Mouse (Mus musculus) limb, embryonic 15.5 days (tissue): ENCODE data around the gene Dnaja3. TPM values are rescaled to one million over a fixed set of nuclear protein-coding genes. Genes with fewer than 3 reads are reported as not detected.

Experiments
- ATAC-seq: fragments of 200-750 bp; cut with Nextera tagmentation; 2 replicates; pipeline ENCODE4 v1.8.0; 2017; ENCODE audit warnings: low read depth, moderate TSS enrichment; ENCODE audit not compliant: insufficient number of reproducible peaks, low FRiP score, low TSS enrichment
- H3K27ac ChIP-seq: fragments of 300-500 bp; sonication (generic); 2 replicates; pipeline ENCODE4 v1.5.1; 2015; ENCODE audit warnings: moderate library complexity, mild to moderate bottlenecking, inconsistent platforms
- H3K27me3 ChIP-seq: fragments of 300-500 bp; sonication (generic); 2 replicates; pipeline ENCODE4 v1.6.1; 2015; ENCODE audit warnings: inconsistent platforms
- H3K36me3 ChIP-seq: fragments of 300-500 bp; sonication (generic); 2 replicates; pipeline ENCODE4 v1.6.1; 2015; ENCODE audit warnings: inconsistent platforms
- H3K4me1 ChIP-seq: fragments of 300-500 bp; sonication (generic); 2 replicates; pipeline ENCODE4 v1.6.1; 2015; ENCODE audit warnings: inconsistent platforms
- H3K4me2 ChIP-seq: fragments of 300-500 bp; sonication (generic); 2 replicates; pipeline ENCODE4 v1.6.1; 2015; ENCODE audit warnings: mild to moderate bottlenecking, inconsistent platforms
- H3K4me3 ChIP-seq: fragments of 300-500 bp; sonication (generic); 2 replicates; pipeline ENCODE4 v1.5.1; 2015; ENCODE audit warnings: mild to moderate bottlenecking, inconsistent platforms
- H3K9ac ChIP-seq: fragments of 300-500 bp; sonication (generic); 2 replicates; pipeline ENCODE4 v1.6.1; 2015; ENCODE audit warnings: inconsistent platforms
- H3K9me3 ChIP-seq: fragments of 300-500 bp; sonication (generic); 2 replicates; pipeline ENCODE4 v1.6.1; 2016; ENCODE audit warnings: inconsistent platforms
- WGBS: fragments of 180-500 bp; shearing (Covaris S2); methylation state at CpG from one replicate; pipeline ENCODE4 v1.1.7; 2015; 5-methylcytosine and 5-hydroxymethylcytosine counted together
- polyA plus RNA-seq: library from polyadenylated mRNA; unstranded; fragments of >200 nt; fragmentation: Nextera tagmentation; extraction: Ambion mirVana; gene quantifications from 2 replicates; pipeline ENCODE4 v1.2.1, GENCODE M21; 2015

Gene Dnaja3
- polyA plus RNA-seq, 1 experiment from 2014 or later, result 60.5 TPM

- H3K9me3 ChIP-seq, result no peaks in the 10 kb centered on the region
- peak overlapping the region; percentile 91 for H3K27ac ChIP-seq
- no peaks in the 10 kb centered on the region for H3K27me3 ChIP-seq
- peaks cover 34% of the 10 kb centered on the region; the same call in 1 of the 2 replicates for H3K36me3 ChIP-seq
- H3K4me2 ChIP-seq, result no peak overlapping the region
- no peak overlapping the region for H3K4me3 ChIP-seq
- ATAC-seq, result no peak
- H3K4me1 ChIP-seq, result peaks cover 85% of the 10 kb centered on the region
- H3K9ac ChIP-seq, result no peak overlapping the region
- 36% methylated on average over 11 of the region's 11 CpGs for WGBS
These were observed 16.2 kb downstream of the Dnaja3 start for GRCm38 (mm10) chr16:4655764-4656570.

GRCm38 (mm10) chr16:4656571-4657081, 16.8 kb downstream of the Dnaja3 start:
- Histone ChIP-seq H3K9me3 (no peaks in the 10 kb centered on the region), H3K27me3 (no peaks in the 10 kb centered on the region), H3K4me2 (no peak overlapping the region), H3K4me1 (peaks cover 81% of the 10 kb centered on the region), H3K9ac (no peak overlapping the region), H3K27ac (peak overlapping the region; percentile 91), H3K36me3 (peaks cover 36% of the 10 kb centered on the region), H3K4me3 (no peak overlapping the region)
- WGBS, result 46% methylated on average over 9 of the region's 9 CpGs
- ATAC-seq, result no peak

DNA sequence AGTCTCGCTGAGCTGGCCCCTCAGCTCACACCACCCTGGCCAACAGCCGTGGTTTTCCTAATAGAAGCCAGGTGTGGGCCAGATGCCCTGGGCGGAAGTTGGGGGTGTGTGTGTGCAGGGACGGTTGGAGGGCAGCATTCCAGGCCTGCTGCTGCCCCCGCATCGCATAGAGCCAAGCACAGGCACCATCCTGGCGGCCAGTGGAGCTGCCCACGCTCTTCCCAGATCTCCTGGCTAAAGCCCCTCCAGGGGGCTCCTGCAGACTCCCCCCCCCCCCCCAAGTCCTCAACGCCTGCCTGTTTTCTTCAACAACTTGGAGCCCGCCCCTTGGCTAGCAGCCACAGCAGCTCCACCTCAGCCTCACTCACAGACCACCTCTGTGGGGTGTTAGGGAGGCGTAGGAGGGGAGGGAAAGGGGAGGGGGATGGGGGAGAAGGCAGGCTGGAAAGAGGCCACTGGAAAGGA, 19.0 kb downstream of the Dnaja3 start:
- Histone ChIP-seq H3K36me3 (peaks cover 28% of the 10 kb centered on the region), H3K27ac (peak overlapping the region; percentile 91), H3K9me3 (no peaks in the 10 kb centered on the region), H3K4me2 (peak overlapping the region; percentile 34), H3K9ac (no peak overlapping the region; the same call in 1 of the 2 replicates), H3K4me1 (peaks cover 60% of the 10 kb centered on the region), H3K27me3 (no peaks in the 10 kb centered on the region), H3K4me3 (no peak overlapping the region; the same call in 1 of the 2 replicates)
- ATAC-seq, result peak; percentile 91
- WGBS, result 18% methylated on average over 11 of the region's 11 CpGs

DNA sequence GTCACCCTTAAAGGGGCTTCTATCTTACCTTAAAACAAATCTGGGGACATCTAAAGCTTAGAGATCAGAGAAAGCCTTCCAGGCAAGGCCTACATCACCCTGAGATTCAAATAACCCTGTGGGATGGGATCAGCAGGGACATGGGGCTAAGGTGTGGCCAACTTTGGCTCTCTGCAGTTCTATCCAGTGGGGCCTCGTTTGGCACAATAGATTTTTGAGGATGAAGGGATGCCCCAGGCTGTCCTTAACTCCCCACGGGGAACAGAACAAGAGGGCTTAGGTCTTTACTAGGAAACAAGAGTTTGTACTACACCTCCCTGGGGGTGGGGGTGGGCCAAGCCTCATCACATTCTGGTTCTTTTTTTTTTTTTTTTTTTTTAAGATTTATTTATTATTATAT, 19.5 kb downstream of the Dnaja3 start:
- ATAC-seq, result no peak
- H3K4me2 ChIP-seq, result peak overlapping the region; percentile 34
- H3K9me3 ChIP-seq, result no peaks in the 10 kb centered on the region
- H3K27me3 ChIP-seq, result no peaks in the 10 kb centered on the region
- 11% methylated on average over 2 of the region's 2 CpGs for WGBS
- H3K4me1 ChIP-seq, result peaks cover 55% of the 10 kb centered on the region
- peak overlapping the region; percentile 91 for H3K27ac ChIP-seq
- H3K4me3 ChIP-seq, result peak overlapping the region; percentile 4; the same call in 1 of the 2 replicates
- peaks cover 26% of the 10 kb centered on the region for H3K36me3 ChIP-seq
- H3K9ac ChIP-seq, result no peak overlapping the region; the same call in 1 of the 2 replicates

GRCm38 (mm10) chr16:4661605-4662004, 21.8 kb downstream of the Dnaja3 start:
- Histone ChIP-seq H3K4me3 (no peak overlapping the region), H3K9me3 (no peaks in the 10 kb centered on the region), H3K9ac (no peak overlapping the region), H3K36me3 (peaks cover 27% of the 10 kb centered on the region), H3K4me1 (peaks cover 34% of the 10 kb centered on the region), H3K4me2 (no peak overlapping the region), H3K27ac (no peak overlapping the region), H3K27me3 (no peaks in the 10 kb centered on the region)
- no peak for ATAC-seq
- WGBS, result 67% methylated on average over 2 of the region's 2 CpGs

DNA sequence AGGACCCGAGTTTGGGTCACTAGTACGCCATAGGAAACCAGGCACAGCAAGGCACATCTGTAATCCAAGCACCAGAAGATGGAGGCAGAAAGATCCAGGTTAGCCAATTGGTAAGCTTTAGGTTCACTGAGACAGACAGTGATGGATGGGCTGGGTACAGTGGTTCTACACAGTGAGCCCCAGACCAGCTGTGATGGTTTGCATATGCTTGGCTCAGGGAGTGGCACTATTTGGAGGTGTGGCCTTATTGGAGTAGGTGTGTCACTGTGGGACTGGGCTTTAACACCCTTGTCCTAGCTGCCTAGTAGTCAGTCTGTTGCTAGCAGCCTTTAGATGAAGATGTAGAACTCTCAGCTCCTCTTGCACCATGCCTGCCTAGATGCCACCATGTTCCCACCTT, 24.0 kb downstream of the Dnaja3 start:
- no peak overlapping the region for H3K4me2 ChIP-seq
- H3K27ac ChIP-seq, result no peak overlapping the region
- peaks cover 37% of the 10 kb centered on the region for H3K36me3 ChIP-seq
- peaks cover 18% of the 10 kb centered on the region for H3K4me1 ChIP-seq
- no peak overlapping the region for H3K9ac ChIP-seq
- H3K4me3 ChIP-seq, result no peak overlapping the region
- WGBS, result 84% methylated on average over 2 of the region's 2 CpGs
- H3K27me3 ChIP-seq, result no peaks in the 10 kb centered on the region
- no peak for ATAC-seq
- no peaks in the 10 kb centered on the region for H3K9me3 ChIP-seq

DNA sequence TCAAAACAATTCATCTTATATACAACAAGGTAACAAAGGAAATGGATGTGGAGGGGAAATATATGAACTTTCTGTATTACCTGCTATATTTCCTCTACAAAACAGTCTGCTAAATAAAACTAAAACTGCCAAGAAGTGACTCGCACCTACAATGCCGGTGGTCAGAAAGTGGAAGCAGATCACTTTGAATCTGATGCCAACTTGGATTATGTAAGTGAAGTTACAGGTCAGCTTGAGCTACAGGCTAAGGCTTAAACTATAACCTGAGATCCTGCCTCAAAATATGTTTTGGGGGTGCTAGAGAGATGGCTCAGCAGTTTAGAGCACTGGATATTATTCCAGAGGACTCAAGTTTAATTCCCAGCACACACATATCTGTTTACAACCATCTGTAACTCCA, 25.9 kb downstream of the Dnaja3 start:
- ATAC-seq, result no peak
- Histone ChIP-seq H3K9ac (no peak overlapping the region), H3K27me3 (no peaks in the 10 kb centered on the region), H3K27ac (no peak overlapping the region), H3K4me1 (peaks cover 9% of the 10 kb centered on the region), H3K36me3 (peaks cover 50% of the 10 kb centered on the region), H3K9me3 (no peaks in the 10 kb centered on the region), H3K4me3 (no peak overlapping the region), H3K4me2 (no peak overlapping the region)
- 82% methylated on average over 2 of the region's 2 CpGs for WGBS

DNA sequence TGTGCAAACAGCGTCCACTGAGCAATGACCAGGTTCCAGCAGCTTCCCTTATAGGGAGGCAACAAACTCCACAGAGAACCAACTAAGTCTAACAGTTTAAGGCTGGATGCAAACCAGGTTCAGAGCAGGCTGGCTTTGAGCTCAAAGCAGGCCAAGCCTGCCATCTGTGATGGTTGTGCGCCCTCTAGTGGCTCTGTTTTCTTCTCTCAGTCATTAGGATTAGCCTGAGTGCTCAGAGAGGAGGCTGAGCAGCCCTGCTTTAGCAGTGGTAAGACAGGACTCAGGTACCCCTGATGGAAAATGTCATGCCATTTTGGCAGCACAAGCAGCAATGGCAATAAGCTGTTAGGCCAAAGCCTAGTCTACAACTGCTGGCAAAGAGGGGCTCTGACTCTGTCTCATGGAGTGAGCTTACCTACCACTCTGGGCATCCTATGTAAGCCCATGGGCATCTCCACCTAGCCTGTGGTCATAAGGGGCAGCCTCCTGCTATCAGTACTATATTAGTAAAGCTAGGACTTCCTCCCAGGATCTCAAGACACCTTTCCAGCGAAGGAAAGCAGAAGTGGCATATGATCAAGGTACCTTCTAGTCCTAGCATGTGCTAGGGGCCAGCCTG, 27.5 kb downstream of the Dnaja3 start:
- Histone ChIP-seq H3K4me2 (no peak overlapping the region), H3K9ac (no peak overlapping the region), H3K4me1 (peaks cover 5% of the 10 kb centered on the region), H3K36me3 (peaks cover 44% of the 10 kb centered on the region), H3K4me3 (no peak overlapping the region), H3K9me3 (no peaks in the 10 kb centered on the region), H3K27me3 (no peaks in the 10 kb centered on the region), H3K27ac (peak overlapping the region; percentile 35)
- peak; percentile 64; the same call in 1 of the 2 replicates for ATAC-seq
- 27% methylated on average over 3 of the region's 3 CpGs for WGBS

- H3K27me3 ChIP-seq, result no peaks in the 10 kb centered on the region
- no peak overlapping the region for H3K27ac ChIP-seq
- H3K9ac ChIP-seq, result no peak overlapping the region
- no peaks in the 10 kb centered on the region for H3K9me3 ChIP-seq
- WGBS, result 75% methylated on average over 5 of the region's 5 CpGs
- H3K4me1 ChIP-seq, result peaks cover 5% of the 10 kb centered on the region
- H3K4me3 ChIP-seq, result no peak overlapping the region
- H3K36me3 ChIP-seq, result peaks cover 50% of the 10 kb centered on the region
- no peak for ATAC-seq
- no peak overlapping the region for H3K4me2 ChIP-seq
These were observed 30.5 kb downstream of the Dnaja3 start for GRCm38 (mm10) chr16:4670317-4670716.

GRCm38 (mm10) chr16:4674091-4674490, 34.3 kb downstream of the Dnaja3 start:
- ATAC-seq, result no peak
- H3K27ac ChIP-seq, result no peak overlapping the region
- H3K4me3 ChIP-seq, result no peak overlapping the region
- H3K4me2 ChIP-seq, result no peak overlapping the region
- WGBS, result 85% methylated on average over 4 of the region's 4 CpGs
- no peaks in the 10 kb centered on the region for H3K27me3 ChIP-seq
- peaks cover 48% of the 10 kb centered on the region for H3K36me3 ChIP-seq
- H3K9ac ChIP-seq, result no peak overlapping the region
- H3K9me3 ChIP-seq, result no peaks in the 10 kb centered on the region
- H3K4me1 ChIP-seq, result peaks cover 9% of the 10 kb centered on the region

DNA sequence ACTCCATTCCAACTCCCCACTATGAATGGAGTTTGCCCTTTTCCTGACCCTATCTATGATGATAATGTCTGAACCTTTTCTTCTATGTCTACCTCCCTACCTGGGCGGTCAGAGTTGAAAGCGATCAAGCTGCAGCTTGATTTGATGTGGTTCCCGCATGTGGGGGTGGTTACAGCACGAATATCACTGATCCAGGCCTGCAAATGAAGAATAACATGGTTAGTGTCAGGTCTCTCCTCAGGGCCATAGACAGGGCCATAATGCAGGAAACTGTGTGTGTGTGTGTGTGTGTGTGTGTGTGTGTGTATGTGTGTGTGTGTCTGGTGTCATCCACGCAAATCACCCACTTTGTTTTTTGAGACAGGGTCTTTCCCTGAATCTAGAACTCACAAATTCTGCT, 37.0 kb downstream of the Dnaja3 start:
- Histone ChIP-seq H3K4me1 (peaks cover 12% of the 10 kb centered on the region), H3K9me3 (no peaks in the 10 kb centered on the region), H3K36me3 (peaks cover 34% of the 10 kb centered on the region), H3K4me3 (no peak overlapping the region), H3K27ac (no peak overlapping the region), H3K4me2 (no peak overlapping the region), H3K9ac (no peak overlapping the region), H3K27me3 (no peaks in the 10 kb centered on the region)
- no peak for ATAC-seq
- WGBS, result 88% methylated on average over 5 of the region's 5 CpGs

DNA sequence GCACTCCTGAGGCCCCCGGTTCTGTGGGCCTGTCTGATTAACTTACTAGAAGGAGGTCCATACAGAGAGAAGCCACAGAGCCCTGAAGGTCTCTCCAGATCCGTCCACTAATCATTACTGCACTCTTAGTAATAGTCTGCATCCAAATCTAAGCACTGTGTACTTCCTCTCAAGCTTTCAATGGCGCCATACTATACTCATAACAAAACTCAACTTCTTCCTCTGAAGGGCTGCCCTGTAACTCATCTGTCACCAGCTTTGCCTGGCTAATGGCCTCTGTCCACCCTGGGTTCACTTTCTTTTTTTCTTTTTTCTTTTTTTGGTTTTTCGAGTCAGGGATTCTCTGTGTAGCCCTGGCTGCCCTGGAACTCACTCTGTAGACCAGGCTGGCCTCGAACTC, 38.3 kb downstream of the Dnaja3 start:
- Histone ChIP-seq H3K4me1 (peaks cover 16% of the 10 kb centered on the region), H3K4me3 (no peak overlapping the region), H3K9me3 (no peaks in the 10 kb centered on the region), H3K9ac (no peak overlapping the region), H3K36me3 (peaks cover 34% of the 10 kb centered on the region), H3K27me3 (no peaks in the 10 kb centered on the region), H3K4me2 (peak overlapping the region; percentile 91; the same call in 1 of the 2 replicates), H3K27ac (no peak overlapping the region)
- whole genome bisulfite sequencing, result 80% methylated on average over 5 of the region's 5 CpGs
- ATAC-seq, result no peak
